Mouse (Mus musculus): ENCODE results near the gene Pdhb. TPM values are rescaled to one million over a fixed set of nuclear protein-coding genes. Genes with fewer than 3 reads are reported as not detected.

The Pdhb gene
- polyA plus RNA-seq (2016; fragmentation: Nextera tagmentation; extraction: Ambion mirVana): 205 and 209 TPM in 2 replicates

DNA sequence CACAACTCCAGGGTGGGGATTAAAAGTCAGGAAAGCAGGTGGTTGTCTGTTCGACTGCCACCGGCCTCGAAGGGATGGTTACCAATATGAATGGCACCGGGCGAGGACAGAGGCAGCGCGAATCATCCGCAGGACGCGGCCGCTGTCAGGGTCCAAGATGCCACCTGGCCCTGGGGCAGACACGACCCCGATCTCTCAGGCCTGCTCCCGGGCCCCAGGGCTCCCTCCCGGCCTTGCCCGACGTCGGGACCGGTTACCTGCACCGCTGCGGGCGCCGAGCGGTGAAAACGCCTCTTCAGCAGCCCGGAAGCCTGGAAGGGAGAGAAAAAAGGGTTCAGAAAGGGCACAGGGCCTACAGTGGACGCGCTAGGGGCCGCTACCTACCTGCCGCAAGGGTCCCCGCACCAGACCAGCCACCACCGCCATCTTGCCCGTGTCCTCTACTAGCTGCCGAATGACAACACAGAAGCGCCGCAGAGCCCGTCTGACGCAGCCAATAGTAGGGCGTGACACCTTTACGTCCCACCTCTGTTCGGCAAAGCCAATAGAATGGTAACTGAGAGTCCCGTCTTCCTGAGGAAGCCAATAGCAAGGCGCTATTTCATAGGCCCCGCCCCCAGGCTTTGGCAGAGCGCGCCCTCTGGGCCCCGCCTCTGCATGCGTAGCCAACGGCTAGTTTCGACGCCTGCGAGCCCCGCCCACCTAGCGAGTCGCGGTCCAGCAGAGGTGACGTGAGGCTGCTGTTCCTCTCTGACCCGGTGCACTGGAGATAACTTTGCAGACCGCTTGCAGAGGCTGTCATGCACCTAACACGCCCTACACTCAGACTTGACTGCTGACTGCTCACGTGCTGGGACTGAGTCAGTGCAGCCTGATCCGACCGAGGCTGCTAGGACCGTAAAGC, at the start of gene Pdhb:
Gene Pdhb (minus strand): TSS at position 519 of the 904 bp plus-strand sequence.
- Histone ChIP-seq H3K4me1 (peaks cover 19% of the 10 kb centered on the region), H3K27me3 (ENCODE audit: poor library complexity, severe bottlenecking) (no peaks in the 10 kb centered on the region), H3K36me3 (replicated peaks) (peaks cover 33% of the 10 kb centered on the region), H3K4me3 (peak within 1 kb of the TSS; percentile 96), H3K27ac (peak within 1 kb of the TSS; percentile 93), H3K9me3 (no peaks in the 10 kb centered on the region)
- DNase-seq (ENCODE audit: extremely low spot score, low spot score): peak; percentile 98
- WGBS: under 1% methylated on average over 64 of the region's 64 CpGs

DNA sequence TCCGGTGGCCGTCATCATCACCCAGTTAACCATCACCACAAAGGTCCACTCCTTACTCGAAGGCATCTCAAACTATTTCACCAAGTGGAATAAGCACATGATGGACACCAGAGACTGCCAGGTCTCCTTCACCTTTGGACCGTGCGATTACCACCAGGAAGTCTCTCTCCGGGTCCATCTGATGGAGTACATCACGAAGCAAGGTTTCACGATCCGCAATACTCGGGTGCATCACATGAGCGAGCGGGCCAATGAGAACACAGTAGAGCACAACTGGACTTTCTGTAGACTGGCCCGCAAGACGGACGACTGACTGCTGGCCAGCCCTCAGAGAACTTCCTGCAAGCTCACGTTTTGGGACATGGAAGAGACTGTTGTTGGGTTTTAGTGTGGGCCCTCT, 49.7 kb upstream of the Pdhb start:
- Histone ChIP-seq H3K9me3 (no peaks in the 10 kb centered on the region), H3K27ac (no peak overlapping the region), H3K4me3 (no peak overlapping the region), H3K4me1 (peaks cover 25% of the 10 kb centered on the region), H3K36me3 (replicated peaks) (peaks cover 10% of the 10 kb centered on the region), H3K27me3 (ENCODE audit: poor library complexity, severe bottlenecking) (peaks cover 4% of the 10 kb centered on the region; the same call in 1 of the 2 replicates)
- 96% methylated on average over 16 of the region's 16 CpGs for WGBS
- DNase-seq (ENCODE audit: extremely low spot score, low spot score): no peak

DNA sequence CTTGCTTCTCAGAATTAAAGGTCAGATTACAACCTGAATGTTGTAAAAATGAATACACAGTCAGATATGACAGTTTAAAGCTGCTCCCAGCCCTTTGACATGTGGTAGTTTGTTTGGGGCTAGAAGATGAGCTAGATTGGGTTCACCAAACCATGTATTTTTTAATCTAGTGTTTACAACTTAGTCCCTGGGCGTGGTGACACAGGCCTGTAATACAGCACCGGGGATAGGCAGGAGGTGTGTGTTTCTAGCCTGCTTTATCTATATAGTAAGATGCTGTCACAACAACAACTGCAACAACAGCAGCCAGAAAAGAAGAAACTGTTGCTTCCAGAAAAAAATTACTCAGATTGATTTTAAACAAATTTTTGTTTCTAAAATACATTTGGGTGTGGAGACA, 48.1 kb upstream of the Pdhb start:
- 92% methylated on average over 2 of the region's 2 CpGs for WGBS
- H3K4me1 ChIP-seq: peaks cover 35% of the 10 kb centered on the region
- H3K36me3 ChIP-seq (replicated peaks): peaks cover 10% of the 10 kb centered on the region
- no peak overlapping the region for H3K27ac ChIP-seq
- peaks cover 21% of the 10 kb centered on the region for H3K27me3 ChIP-seq (ENCODE audit: poor library complexity, severe bottlenecking)
- H3K9me3 ChIP-seq: no peaks in the 10 kb centered on the region
- no peak overlapping the region for H3K4me3 ChIP-seq
- no peak for DNase-seq (ENCODE audit: extremely low spot score, low spot score)

DNA sequence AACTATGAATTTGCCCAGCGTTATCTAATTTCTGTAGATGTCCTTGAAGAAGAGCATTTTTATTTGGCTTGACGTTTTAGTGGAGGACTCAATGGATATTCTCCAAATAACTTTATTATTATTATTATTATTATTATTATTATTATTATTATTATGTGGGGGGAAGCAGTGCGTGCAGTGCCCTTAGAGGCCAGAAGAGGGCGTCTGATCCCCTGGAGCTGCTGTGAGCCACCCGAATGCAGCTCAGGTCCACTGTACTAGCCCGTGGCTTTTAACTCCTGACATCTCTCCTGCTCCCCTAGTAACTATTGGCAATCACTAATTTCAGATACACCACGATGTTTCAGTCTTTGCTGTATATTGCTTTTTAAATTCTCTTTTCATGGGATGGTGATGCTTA, 47.5 kb upstream of the Pdhb start:
- Histone ChIP-seq H3K27me3 (ENCODE audit: poor library complexity, severe bottlenecking) (peaks cover 27% of the 10 kb centered on the region), H3K4me1 (peaks cover 41% of the 10 kb centered on the region), H3K4me3 (no peak overlapping the region), H3K9me3 (no peaks in the 10 kb centered on the region), H3K36me3 (replicated peaks) (peaks cover 10% of the 10 kb centered on the region), H3K27ac (no peak overlapping the region)
- WGBS: 58% methylated on average over 7 of the region's 7 CpGs
- no peak for DNase-seq (ENCODE audit: extremely low spot score, low spot score)

DNA sequence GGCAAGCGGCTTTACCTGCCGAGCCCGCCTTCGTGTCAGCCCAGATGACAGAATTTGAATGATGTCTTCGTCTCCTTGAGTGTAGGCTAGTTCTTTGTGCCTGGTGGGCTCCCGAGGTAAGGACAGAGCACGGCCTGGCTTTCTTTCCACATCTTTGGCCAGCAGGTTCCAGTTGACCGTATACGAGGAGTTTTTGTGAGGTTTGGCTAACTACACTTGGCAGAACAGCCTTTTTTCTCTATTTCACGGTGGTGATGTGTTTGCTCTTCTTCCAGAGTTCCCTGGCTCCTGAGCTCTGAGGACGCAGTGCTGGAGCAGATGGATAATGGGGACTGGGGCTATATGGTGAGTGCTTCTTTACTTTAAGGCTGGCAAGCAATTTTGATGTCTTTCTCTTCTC, 47.1 kb upstream of the Pdhb start:
- H3K9me3 ChIP-seq: no peaks in the 10 kb centered on the region
- 57% methylated on average over 11 of the region's 11 CpGs for WGBS
- H3K27me3 ChIP-seq (ENCODE audit: poor library complexity, severe bottlenecking): peaks cover 31% of the 10 kb centered on the region
- H3K4me3 ChIP-seq: no peak overlapping the region
- H3K27ac ChIP-seq: no peak overlapping the region
- peaks cover 10% of the 10 kb centered on the region for H3K36me3 ChIP-seq (replicated peaks)
- no peak for DNase-seq (ENCODE audit: extremely low spot score, low spot score)
- H3K4me1 ChIP-seq: peaks cover 45% of the 10 kb centered on the region

DNA sequence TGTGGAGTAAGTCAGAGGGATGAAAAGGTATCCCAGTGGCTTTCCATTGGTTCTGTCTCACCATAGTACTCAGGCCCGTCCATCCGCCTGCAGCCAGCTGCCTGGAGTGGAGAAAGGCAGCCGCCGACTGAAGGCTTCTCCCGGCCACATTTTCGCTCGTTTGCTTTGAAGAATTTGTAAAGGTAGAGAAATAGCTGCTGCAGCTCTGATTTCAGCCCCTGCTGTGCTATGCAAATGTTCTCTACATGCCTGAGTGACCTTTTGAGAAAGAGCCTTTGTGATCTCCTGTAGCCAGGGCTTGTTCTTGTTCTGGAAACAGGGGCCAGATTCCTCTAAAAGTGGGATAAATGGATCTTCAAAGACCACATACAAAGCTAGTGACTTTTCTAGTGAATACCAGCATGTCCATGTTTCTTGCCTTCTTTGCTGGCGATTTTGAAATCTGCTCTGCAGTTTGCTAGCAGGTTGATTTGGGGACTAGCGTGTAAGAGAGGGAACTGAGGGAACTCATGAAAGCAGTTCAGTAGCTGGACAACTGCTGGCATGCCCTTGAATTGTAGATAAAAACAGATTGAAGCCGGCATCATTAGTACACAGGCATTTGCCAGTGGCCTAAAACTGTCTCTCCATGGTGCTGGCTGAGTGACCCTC, 46.0 kb upstream of the Pdhb start:
- peaks cover 10% of the 10 kb centered on the region for H3K36me3 ChIP-seq (replicated peaks)
- H3K4me1 ChIP-seq: peaks cover 51% of the 10 kb centered on the region
- peak overlapping the region; percentile 76 for H3K27ac ChIP-seq
- H3K9me3 ChIP-seq: no peaks in the 10 kb centered on the region
- peak; percentile 74 for DNase-seq (ENCODE audit: extremely low spot score, low spot score)
- H3K4me3 ChIP-seq: peak overlapping the region; percentile 32
- WGBS: 8% methylated on average over 10 of the region's 10 CpGs
- peaks cover 33% of the 10 kb centered on the region for H3K27me3 ChIP-seq (ENCODE audit: poor library complexity, severe bottlenecking)

DNA sequence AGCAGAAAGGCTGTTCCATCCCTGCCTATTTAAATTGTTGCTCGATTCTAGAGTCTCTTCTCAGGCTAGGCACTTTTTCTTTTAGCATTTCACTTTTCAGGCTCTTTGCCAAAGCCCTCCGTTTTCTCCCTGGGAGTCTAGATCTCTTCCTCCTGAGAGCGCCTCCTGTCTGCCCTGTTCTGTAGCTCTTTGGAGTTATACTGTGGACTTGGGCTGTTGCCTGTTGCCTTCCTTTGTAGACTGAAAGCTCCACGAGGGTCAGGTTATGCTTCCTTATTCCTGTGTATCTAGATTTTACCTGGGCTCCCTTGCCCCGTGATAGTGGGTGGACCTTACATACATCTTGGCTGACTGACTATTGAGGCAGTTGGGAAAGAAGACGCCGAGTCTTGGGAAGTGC, 45.4 kb upstream of the Pdhb start:
- H3K4me1 ChIP-seq: peaks cover 55% of the 10 kb centered on the region
- peak overlapping the region; percentile 32; the same call in 1 of the 2 replicates for H3K4me3 ChIP-seq
- DNase-seq (ENCODE audit: extremely low spot score, low spot score): no peak
- H3K36me3 ChIP-seq (replicated peaks): peaks cover 10% of the 10 kb centered on the region
- peak overlapping the region; percentile 76 for H3K27ac ChIP-seq
- peaks cover 33% of the 10 kb centered on the region for H3K27me3 ChIP-seq (ENCODE audit: poor library complexity, severe bottlenecking)
- 33% methylated on average over 7 of the region's 7 CpGs for WGBS
- H3K9me3 ChIP-seq: no peaks in the 10 kb centered on the region

DNA sequence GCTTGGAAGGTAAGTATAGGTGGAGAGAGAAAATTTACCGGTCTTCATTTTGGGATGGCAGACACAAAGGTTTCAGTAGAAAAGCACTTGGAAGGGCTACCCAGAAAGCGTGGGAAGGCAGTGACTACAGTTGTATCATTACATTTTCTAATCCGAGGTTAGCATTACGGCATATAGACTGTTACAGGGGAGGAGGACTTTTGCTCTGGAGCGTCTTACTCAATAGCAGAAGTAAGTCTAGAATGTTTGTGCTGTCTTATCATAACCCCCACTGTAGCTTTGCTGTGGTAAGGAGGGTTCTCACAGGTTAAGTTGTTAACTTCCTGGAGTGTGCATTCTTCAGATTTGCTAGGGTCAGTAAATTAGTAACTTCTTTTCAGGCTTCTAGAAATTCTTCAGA, 43.3 kb upstream of the Pdhb start:
- DNase-seq (ENCODE audit: extremely low spot score, low spot score): no peak
- peaks cover 33% of the 10 kb centered on the region for H3K27me3 ChIP-seq (ENCODE audit: poor library complexity, severe bottlenecking)
- 68% methylated on average over 5 of the region's 5 CpGs for WGBS

DNA sequence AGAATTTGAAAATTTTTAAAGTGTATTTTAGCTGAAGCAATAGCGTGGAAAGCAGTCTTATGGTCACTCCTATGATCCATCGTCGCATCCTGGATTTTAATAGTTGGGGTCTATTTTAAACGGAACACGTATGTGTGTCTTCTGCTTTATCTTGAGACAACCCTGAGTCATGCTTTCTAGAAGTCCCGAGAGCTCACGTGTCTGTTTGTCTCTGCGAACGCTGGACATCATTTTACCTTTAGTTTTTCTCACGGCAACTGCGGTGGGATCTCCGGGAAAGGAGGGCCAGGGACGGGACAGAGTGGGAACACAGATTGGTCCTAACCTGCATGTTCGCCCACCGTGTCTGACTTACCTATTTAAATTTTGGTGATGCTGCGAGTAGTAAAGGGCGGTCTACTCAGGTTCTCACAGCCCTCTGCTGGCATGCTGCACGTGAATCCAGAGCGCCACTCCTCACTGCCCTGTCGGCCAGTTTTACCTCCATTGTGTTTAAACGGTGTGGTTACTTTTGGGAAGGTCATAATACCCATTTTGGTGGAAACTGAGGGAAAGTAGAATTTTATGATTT, 42.5 kb upstream of the Pdhb start:
- WGBS: 12% methylated on average over 21 of the region's 21 CpGs
- Histone ChIP-seq H3K4me1 (peaks cover 55% of the 10 kb centered on the region), H3K27me3 (ENCODE audit: poor library complexity, severe bottlenecking) (peaks cover 33% of the 10 kb centered on the region), H3K36me3 (replicated peaks) (no peaks in the 10 kb centered on the region), H3K9me3 (no peaks in the 10 kb centered on the region), H3K4me3 (peak overlapping the region; percentile 72), H3K27ac (peak overlapping the region; percentile 20; the same call in 1 of the 2 replicates)
- DNase-seq (ENCODE audit: extremely low spot score, low spot score): peak; percentile 27

More for the DNA sequence above, 43.3 kb upstream of the Pdhb start:
- Histone ChIP-seq H3K9me3 (no peaks in the 10 kb centered on the region), H3K4me3 (peak overlapping the region; percentile 72), H3K36me3 (replicated peaks) (no peaks in the 10 kb centered on the region), H3K27ac (peak overlapping the region; percentile 48), H3K4me1 (peaks cover 55% of the 10 kb centered on the region)

DNA sequence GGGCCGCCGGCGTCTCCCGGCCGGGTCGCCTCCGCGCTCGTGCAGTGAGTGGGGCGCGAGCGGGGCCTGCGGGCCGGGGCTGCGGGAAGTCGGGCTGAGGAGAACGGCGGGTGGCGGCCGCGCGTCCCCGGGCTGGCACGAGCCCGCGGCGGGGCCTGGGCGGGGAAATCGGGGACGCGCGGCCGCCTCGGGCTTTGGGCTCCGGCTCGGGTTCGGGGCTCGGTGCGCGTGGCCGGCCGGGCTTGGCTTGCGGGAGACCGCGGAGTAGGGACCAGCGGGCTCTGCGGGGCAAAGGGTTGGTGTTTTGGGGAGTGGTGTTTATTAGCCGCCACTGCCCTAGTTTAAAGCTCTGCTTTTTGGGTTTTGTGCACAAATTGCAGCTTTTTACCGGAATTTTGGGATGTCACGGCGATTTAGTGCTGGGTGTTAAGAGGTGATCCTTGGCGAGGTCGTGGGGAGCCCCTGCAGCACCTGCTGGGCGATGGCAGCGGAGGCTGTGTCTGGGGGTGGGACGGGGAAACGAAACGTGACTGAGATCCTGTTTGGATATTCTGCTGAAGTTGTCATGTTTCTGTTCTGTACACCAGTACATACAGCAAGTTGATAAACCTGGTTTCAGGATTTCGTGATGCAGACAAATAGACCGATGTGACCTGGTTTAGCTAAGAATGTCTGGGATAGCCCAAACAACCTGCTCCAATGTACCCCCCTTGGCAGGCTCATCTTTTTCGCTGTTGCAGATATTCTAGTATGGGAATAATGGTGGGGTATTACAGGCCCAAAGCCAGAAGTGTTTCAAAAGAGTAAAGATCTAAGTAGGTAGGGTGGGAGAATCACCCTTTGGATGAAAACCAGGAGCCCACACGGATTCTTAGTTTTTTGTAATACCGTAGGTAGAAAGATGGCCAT, 41.7 kb upstream of the Pdhb start:
- 2% methylated on average over 63 of the region's 63 CpGs for WGBS

DNA sequence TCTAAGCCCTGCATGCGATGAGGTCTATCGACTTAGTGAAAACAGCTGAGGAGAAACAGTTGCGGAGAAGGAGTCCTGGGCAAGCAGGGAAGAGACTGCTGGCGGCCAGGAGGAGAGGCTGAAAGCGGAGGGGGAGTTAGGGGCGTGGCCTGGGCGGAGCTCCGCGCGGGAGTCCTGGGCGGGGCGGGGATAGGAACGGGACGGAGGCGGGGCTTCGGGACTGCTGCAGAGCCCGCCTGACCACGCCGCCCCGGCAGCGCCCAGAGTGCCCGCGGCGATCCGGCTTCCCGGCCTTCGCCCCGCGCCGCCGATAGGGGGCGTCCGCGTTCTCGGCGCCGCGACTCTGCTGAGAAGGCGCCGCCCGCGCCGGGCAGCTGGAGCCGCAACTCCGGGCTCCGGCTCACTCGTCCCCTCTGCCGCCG, 41.0 kb upstream of the Pdhb start, which contains the start of gene Kctd6:
Gene Kctd6 (plus strand): TSS at position 338 of the 422 bp plus-strand sequence.
- Histone ChIP-seq H3K4me1 (peaks cover 42% of the 10 kb centered on the region), H3K27ac (peak within 1 kb of the TSS; percentile 94), H3K9me3 (no peaks in the 10 kb centered on the region), H3K36me3 (replicated peaks) (no peaks in the 10 kb centered on the region), H3K4me3 (peak within 1 kb of the TSS; percentile 72), H3K27me3 (ENCODE audit: poor library complexity, severe bottlenecking) (peaks cover 30% of the 10 kb centered on the region)
- under 1% methylated on average over 30 of the region's 49 CpGs for WGBS
- peak; percentile 98 for DNase-seq (ENCODE audit: extremely low spot score, low spot score)

More for the DNA sequence above, 41.7 kb upstream of the Pdhb start:
- H3K4me1 ChIP-seq: peaks cover 49% of the 10 kb centered on the region
- peak overlapping the region; percentile 72 for H3K4me3 ChIP-seq
- H3K27me3 ChIP-seq (ENCODE audit: poor library complexity, severe bottlenecking): peaks cover 30% of the 10 kb centered on the region
- H3K27ac ChIP-seq: peak overlapping the region; percentile 94
- peak; percentile 75 for DNase-seq (ENCODE audit: extremely low spot score, low spot score)
- H3K9me3 ChIP-seq: no peaks in the 10 kb centered on the region
- no peaks in the 10 kb centered on the region for H3K36me3 ChIP-seq (replicated peaks)

DNA sequence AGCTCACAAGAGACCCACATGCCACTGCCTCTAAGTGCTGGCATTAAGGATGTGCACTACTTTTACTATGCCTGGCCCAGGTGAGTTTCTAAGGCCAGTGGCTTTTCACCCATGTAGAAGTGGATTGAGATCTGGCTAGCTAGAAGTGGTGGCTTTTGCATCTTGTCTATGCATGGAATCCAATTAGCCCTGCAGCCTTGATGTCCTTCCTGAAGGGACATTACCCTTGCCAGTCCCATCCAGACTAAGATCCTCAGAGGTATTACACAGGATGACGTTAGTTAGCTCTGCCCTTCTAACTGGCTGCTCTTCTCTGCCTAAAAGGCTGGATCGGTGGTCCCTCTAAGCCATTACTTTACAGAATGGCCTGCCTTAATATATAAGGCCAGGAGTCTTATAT, 40.2 kb upstream of the Pdhb start:
- Histone ChIP-seq H3K9me3 (no peaks in the 10 kb centered on the region), H3K4me1 (peaks cover 33% of the 10 kb centered on the region), H3K27ac (no peak overlapping the region), H3K4me3 (no peak overlapping the region), H3K27me3 (ENCODE audit: poor library complexity, severe bottlenecking) (peaks cover 34% of the 10 kb centered on the region), H3K36me3 (replicated peaks) (no peaks in the 10 kb centered on the region)
- DNase-seq (ENCODE audit: extremely low spot score, low spot score): no peak
- WGBS: 78% methylated on average over 2 of the region's 2 CpGs
